Mouse (Mus musculus) embryonic facial prominence, embryonic 10.5 days (tissue): Measurements from ENCODE around the gene Tmem204. TPM values are rescaled to one million over a fixed set of nuclear protein-coding genes. Genes with fewer than 3 reads are reported as not detected.

ENCODE experiments used
- DNase-seq: peaks from one replicate; pipeline ENCODE4 v3.0.0-alpha.2; 2017; ENCODE audit warnings: low spot score
- H3K27ac ChIP-seq: fragments of 300-500 bp; sonication (generic); replicated peaks from 2 replicates; pipeline ENCODE4 v1.5.1; 2016; ENCODE audit warnings: mild to moderate bottlenecking
- H3K27me3 ChIP-seq: fragments of 300-500 bp; sonication (generic); replicated peaks from 2 replicates; pipeline ENCODE4 v1.6.1; 2016; ENCODE audit warnings: low read depth, mild to moderate bottlenecking; ENCODE audit not compliant: poor library complexity, severe bottlenecking
- H3K36me3 ChIP-seq: fragments of 300-500 bp; sonication (generic); replicated peaks from 2 replicates; pipeline ENCODE4 v1.6.1; 2016; ENCODE audit warnings: mild to moderate bottlenecking, moderate library complexity
- H3K4me1 ChIP-seq: fragments of 300-500 bp; sonication (generic); 2 replicates; pipeline ENCODE4 v1.6.1; 2016
- H3K4me3 ChIP-seq: fragments of 300-500 bp; sonication (generic); 2 replicates; pipeline ENCODE4 v1.5.1; 2016; ENCODE audit warnings: mild to moderate bottlenecking, moderate library complexity
- H3K9me3 ChIP-seq: fragments of 300-500 bp; sonication (generic); 2 replicates; pipeline ENCODE4 v1.6.1; 2016; ENCODE audit warnings: mild to moderate bottlenecking
- WGBS: fragments of 180-500 bp; shearing (Covaris S2); methylation state at CpG from one replicate; pipeline ENCODE4 v1.1.7; 2016; 5-methylcytosine and 5-hydroxymethylcytosine counted together
- polyA plus RNA-seq: library from polyadenylated mRNA; unstranded; fragments of >200 nt; fragmentation: Nextera tagmentation; extraction: Ambion mirVana; gene quantifications from 2 replicates; pipeline ENCODE4 v1.2.1, GENCODE M21; 2016

Gene Tmem204
- polyA plus RNA-seq, 1 experiment from 2014 or later, result 10.6 TPM

DNA sequence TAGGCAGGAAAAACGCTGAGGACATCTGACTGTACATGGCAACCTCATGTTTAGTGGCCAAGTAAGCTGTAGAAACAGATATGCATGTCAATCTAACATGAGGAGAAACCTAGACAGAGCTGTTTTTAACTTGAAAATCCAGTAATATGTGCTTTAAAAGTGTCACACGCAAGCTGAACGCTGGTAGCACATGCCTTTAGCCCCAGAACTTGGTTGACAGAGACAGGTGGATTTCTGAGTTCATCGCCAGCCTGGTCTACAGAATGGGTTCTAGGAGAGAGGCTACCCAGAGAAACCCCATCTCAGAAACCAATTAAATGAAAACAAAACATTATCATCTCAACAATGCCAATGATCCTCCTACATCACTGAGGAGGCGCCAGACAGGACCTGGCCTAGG, 27.8 kb upstream of the Tmem204 start:
- no peaks in the 10 kb centered on the region for H3K9me3 ChIP-seq
- peaks cover 81% of the 10 kb centered on the region for H3K36me3 ChIP-seq
- no peak for DNase-seq
- 90% methylated on average over 5 of the region's 5 CpGs for WGBS
- H3K27me3 ChIP-seq, result no peaks in the 10 kb centered on the region
- peaks cover 20% of the 10 kb centered on the region for H3K4me1 ChIP-seq
- no peak overlapping the region for H3K4me3 ChIP-seq
- no peak overlapping the region for H3K27ac ChIP-seq

DNA sequence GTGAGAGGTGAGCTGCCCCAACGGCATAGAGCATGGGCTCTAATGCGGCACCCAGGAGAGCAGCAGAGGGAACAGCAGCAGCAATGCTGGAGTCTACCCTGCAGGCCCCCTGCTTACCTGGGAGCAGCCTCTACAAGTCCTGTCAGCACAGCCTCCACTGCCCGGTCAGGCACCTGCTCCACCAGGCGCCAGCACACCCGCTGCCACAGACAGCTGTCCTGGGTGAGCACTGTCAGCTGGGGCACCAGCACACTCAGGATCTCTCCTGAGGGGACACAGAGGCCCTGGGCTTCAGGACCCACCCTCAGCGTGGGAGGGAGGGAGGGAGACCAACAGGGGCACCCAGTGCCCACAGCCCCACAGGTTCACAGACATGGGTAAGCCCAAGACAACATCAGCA, 27.2 kb upstream of the Tmem204 start:
- H3K27me3 ChIP-seq, result no peaks in the 10 kb centered on the region
- peaks cover 87% of the 10 kb centered on the region for H3K36me3 ChIP-seq
- 91% methylated on average over 6 of the region's 6 CpGs for WGBS
- no peak for DNase-seq
- H3K4me3 ChIP-seq, result no peak overlapping the region
- H3K27ac ChIP-seq, result no peak overlapping the region
- H3K4me1 ChIP-seq, result peaks cover 14% of the 10 kb centered on the region
- no peaks in the 10 kb centered on the region for H3K9me3 ChIP-seq

DNA sequence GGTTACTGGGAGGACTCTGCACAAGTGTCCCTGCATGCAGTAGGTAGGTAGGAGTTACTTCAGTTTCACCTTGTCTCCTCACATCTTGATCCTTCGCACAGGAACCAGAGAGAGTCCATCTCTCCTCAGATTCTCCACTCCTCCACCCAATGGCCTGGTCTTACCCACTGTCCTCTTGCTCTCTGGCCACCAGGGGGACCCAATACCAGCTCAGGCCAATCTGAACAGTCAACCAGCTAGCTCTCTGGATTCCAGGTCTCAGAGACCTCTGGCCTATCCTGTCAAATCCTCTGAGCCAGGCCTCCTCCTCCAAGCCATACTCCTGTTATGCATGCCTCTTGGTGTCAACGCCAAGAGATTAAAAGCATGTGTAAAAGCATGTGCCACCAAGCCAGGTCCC, 26.2 kb upstream of the Tmem204 start:
- peak; percentile 55 for DNase-seq
- Histone ChIP-seq H3K9me3 (no peaks in the 10 kb centered on the region), H3K36me3 (peaks cover 97% of the 10 kb centered on the region), H3K4me1 (peaks cover 4% of the 10 kb centered on the region), H3K27me3 (no peaks in the 10 kb centered on the region), H3K27ac (no peak overlapping the region), H3K4me3 (no peak overlapping the region)
- WGBS, result 83% methylated on average over 2 of the region's 2 CpGs

DNA sequence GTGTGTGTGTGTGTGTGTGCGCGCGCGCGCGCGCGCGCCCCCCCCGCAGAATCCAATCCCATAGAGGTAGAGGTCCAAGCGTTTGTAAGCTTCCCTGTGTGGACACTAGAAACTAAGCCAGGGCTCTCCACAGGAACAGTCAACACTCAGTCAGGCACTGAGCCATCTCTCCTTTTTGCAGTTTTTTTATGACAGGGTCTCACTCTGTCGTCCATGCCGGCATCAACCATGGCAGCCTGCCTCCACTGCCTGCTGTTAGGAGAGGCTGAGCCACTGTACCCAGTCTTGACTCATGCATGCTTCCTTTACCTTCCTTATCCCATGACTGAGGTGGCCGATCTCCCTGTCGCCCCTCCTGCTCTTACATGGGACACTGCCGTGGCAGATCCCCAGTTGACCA, 24.4 kb upstream of the Tmem204 start:
- Histone ChIP-seq H3K36me3 (peaks cover 99% of the 10 kb centered on the region), H3K4me3 (no peak overlapping the region)

DNA sequence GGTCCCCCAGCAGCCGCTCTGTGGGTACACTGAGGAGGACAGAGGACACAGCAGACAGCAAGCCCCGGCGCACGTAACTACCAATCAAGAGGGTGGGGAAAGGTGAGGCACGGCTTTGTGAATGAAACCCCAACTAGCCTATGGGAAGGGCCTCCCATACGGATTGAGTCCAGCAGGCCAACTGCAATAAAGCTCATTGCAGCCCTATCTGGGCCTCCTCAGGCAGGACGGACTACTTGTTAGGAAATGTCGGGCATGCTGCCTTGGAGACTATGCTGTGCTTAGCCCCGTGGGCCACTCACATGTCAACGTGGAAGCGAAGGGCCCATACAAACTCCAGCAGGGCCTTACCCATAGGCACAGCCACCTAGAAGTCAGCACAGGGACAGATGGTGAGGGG, 17.9 kb upstream of the Tmem204 start:
- H3K27me3 ChIP-seq, result no peaks in the 10 kb centered on the region
- no peak overlapping the region for H3K27ac ChIP-seq
- H3K9me3 ChIP-seq, result no peaks in the 10 kb centered on the region
- WGBS, result 93% methylated on average over 11 of the region's 11 CpGs
- H3K4me1 ChIP-seq, result no peaks in the 10 kb centered on the region
- H3K36me3 ChIP-seq, result peaks cover 95% of the 10 kb centered on the region
- no peak overlapping the region for H3K4me3 ChIP-seq
- no peak for DNase-seq

More for the DNA sequence above, 24.4 kb upstream of the Tmem204 start:
- Histone ChIP-seq H3K4me1 (no peaks in the 10 kb centered on the region), H3K27ac (no peak overlapping the region), H3K27me3 (no peaks in the 10 kb centered on the region), H3K9me3 (no peaks in the 10 kb centered on the region)
- DNase-seq, result no peak
- whole genome bisulfite sequencing, result 96% methylated on average over 16 of the region's 16 CpGs

DNA sequence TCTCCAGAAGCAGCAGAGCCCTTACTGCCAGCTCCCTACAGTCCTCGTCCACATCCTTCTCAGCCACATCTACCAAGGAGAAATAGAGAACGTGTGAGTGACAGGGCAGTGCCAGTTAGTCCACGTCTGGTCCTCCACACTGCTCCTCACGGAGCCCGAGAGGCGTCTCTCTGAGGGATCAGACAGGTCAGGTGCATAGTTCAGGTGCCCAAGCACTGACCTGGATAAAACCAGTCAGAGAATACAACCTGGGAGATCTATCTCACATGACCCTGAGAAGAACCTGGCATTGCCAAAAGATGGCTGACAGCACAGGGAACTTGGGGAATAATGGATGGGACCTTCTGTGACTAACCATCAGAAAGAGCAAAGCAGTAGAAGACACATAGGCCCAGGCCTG, 16.7 kb upstream of the Tmem204 start:
- Histone ChIP-seq H3K4me1 (no peaks in the 10 kb centered on the region), H3K27me3 (no peaks in the 10 kb centered on the region), H3K9me3 (no peaks in the 10 kb centered on the region), H3K4me3 (no peak overlapping the region), H3K27ac (no peak overlapping the region), H3K36me3 (peaks cover 90% of the 10 kb centered on the region)
- DNase-seq, result no peak
- WGBS, result 95% methylated on average over 6 of the region's 6 CpGs

DNA sequence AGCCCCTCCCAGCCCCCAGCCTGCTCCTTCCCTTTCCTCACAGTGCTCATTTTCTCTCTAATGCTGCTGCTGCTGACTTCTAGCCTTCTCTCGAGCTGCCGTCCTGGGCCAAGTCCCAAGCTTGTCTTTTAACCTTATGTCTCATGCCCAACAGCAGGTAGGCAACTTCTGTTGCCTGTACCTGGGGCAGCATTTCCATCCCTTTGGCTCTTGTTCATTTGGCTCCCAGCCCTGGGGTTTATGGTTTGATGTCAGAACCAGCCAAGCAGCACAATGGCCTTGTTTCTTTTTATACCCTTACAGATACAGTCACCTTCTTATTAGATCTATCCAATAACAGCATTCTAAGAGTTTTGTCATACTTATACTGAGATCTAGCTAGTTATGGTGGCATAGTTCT, 12.8 kb upstream of the Tmem204 start:
- Histone ChIP-seq H3K4me1 (no peaks in the 10 kb centered on the region), H3K36me3 (peaks cover 86% of the 10 kb centered on the region), H3K4me3 (no peak overlapping the region), H3K9me3 (no peaks in the 10 kb centered on the region), H3K27ac (no peak overlapping the region), H3K27me3 (no peaks in the 10 kb centered on the region)
- no peak for DNase-seq
- 92% methylated on average over 2 of the region's 2 CpGs for WGBS

DNA sequence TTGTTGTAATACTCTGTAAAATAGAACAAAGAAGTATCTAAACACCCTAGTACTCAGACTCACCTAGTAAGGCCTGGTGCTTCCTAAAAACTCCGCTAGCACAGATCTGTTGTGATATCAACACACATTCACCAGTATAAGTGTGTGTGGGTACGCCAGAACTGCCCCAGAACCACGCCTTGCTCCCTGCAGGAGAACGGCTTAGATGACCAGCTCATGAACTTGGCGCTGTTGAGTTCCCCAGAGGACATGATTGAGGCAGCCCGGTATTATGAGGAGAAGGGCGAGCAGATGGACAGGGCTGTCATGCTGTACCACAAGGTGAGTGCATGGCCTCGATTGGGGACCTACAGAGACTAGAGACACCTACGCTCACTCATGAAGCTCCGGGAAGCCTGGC, 7.1 kb upstream of the Tmem204 start:
- Histone ChIP-seq H3K4me1 (peaks cover 7% of the 10 kb centered on the region; the same call in 1 of the 2 replicates), H3K9me3 (no peaks in the 10 kb centered on the region), H3K27ac (no peak overlapping the region), H3K36me3 (peaks cover 77% of the 10 kb centered on the region), H3K27me3 (no peaks in the 10 kb centered on the region), H3K4me3 (no peak overlapping the region)
- DNase-seq, result no peak
- 93% methylated on average over 10 of the region's 10 CpGs for WGBS

DNA sequence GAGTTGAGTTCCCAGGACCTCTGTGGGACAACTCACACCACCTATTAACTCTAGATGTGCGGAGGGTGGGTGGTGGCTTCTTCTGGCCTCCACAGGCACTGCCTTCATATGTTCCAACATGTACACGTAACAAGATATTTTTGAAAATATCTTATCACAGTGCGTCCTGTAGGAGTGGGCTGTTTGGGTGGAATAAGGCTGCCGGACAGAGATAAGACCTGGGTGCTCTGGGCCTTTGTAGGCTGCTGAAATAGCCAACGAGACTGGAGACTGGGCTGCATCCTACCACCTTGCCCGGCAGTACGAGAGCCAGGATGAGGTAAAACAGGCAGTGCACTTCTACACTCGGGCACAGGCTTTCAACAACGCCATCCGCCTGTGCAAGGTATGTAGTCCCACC, 5.8 kb upstream of the Tmem204 start:
- Histone ChIP-seq H3K27ac (no peak overlapping the region), H3K4me3 (no peak overlapping the region), H3K4me1 (peaks cover 20% of the 10 kb centered on the region), H3K9me3 (no peaks in the 10 kb centered on the region), H3K36me3 (peaks cover 64% of the 10 kb centered on the region), H3K27me3 (no peaks in the 10 kb centered on the region)
- WGBS, result 93% methylated on average over 10 of the region's 10 CpGs
- no peak for DNase-seq

DNA sequence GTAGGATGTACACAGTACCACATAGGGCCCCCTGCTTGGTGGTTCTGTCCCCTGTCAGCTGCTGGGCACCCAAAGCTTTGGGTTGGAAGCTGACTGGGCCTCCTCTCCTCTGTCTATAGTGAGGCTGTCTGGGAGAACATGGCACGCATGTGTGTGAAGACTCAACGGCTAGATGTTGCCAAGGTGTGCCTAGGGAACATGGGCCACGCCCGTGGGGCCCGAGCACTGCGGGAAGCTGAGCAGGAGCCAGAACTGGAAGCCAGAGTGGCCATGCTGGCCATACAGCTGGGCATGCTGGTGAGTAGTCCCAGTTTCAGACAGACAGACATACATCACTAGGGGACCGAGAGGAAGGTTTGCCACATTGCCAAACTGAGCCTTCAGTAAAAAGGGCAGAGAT, 3.3 kb upstream of the Tmem204 start:
- Histone ChIP-seq H3K27ac (no peak overlapping the region), H3K9me3 (no peaks in the 10 kb centered on the region), H3K36me3 (peaks cover 43% of the 10 kb centered on the region), H3K27me3 (no peaks in the 10 kb centered on the region), H3K4me3 (no peak overlapping the region), H3K4me1 (peaks cover 43% of the 10 kb centered on the region)
- 88% methylated on average over 7 of the region's 7 CpGs for WGBS
- no peak for DNase-seq

DNA sequence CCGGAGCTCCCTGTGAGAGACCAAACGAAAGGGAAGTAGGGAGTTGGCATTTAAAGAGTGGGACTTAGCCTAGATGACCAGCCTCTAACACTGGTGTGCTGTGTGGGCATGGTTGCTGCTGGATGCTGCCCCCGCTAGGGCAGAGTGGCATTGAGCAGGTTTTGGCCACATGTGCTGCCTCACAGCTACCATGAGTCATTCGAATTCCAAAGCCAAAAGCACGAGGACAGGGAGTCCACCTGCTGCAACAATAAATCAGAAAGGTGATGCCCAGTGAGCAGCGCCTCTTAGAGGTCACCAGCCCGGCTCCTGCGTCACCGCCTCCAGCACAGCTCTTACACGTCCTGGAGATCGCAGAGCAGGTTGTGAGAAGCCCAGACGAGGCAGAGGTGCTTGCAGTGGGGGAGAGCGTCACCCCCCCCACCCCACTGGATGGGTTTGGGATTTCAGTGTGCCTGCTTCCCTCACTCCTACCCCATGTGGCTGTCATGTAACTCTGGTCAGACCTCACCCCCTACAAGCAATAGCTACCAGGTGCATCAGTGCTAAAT, 1.5 kb upstream of the Tmem204 start:
- Histone ChIP-seq H3K9me3 (no peaks in the 10 kb centered on the region), H3K36me3 (peaks cover 40% of the 10 kb centered on the region), H3K27ac (peak overlapping the region; percentile 91), H3K4me1 (peaks cover 59% of the 10 kb centered on the region), H3K27me3 (no peaks in the 10 kb centered on the region), H3K4me3 (no peak overlapping the region)
- no peak for DNase-seq
- WGBS, result 84% methylated on average over 13 of the region's 13 CpGs

DNA sequence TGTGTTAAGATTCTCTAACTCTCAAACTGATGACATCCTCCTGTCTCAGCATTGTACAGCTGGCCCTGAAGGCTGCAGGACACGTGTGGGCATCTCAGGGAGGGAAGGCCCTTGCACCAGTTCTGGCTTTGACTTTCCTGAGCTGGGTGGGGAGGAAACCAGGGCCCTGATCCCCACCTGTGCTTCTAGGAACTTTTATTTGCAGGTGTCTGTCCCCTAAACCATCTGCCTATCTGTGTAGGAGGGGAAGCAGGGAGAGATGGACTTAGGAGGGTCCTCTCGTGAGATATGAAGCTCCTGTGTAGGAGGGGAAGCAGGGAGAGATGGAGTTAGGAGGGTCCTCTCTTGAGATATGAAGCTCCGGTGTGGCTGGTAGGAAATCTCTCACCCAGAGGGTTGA, 504 bp downstream of the Tmem204 start:
- H3K4me1 ChIP-seq, result peaks cover 59% of the 10 kb centered on the region
- H3K27ac ChIP-seq, result peak overlapping the region; percentile 91
- H3K36me3 ChIP-seq, result peaks cover 23% of the 10 kb centered on the region
- no peaks in the 10 kb centered on the region for H3K27me3 ChIP-seq
- WGBS, result 45% methylated on average over 3 of the region's 3 CpGs
- no peaks in the 10 kb centered on the region for H3K9me3 ChIP-seq
- H3K4me3 ChIP-seq, result 0 out of 2 replicates have a peak overlapping the region, but pooled peaks have one; percentile 11
- DNase-seq, result no peak

DNA sequence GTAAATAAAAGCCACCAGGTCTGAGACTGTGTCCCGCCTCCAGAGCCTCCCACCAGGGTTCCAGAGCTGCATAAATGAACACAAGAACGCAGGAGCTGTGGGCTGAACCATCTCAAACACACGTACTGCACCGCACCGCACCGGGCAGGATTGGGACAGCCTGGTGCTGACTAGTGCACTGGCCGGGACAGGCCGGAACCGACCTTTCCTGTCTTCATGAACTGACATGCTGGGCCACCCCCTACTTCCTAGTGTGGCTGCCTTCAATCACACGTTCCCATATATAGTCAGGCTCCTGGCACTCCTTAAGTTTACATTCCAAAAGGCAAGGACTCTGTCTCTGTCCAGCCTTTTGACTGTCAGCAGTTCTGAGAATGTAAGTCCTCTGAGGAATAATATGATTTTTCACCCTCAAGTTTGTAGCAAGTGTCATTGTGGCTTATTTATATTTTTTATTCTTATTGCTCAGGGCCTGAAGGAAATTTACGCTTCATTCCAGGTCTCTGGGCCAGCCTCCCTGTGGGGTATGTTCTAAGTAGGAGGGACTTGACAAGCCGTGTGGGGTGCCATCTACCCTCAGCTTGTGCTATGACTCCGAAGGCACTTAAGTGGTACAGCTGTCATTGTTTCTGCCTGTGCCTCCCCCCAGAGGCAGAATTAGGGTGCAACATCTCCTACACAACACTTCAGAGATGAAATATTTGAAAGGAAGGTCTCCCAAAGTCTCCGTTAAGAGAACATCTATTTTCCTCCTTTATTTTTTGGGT, 1.1 kb downstream of the Tmem204 start:
- DNase-seq, result peak; percentile 24
- 68% methylated on average over 14 of the region's 14 CpGs for WGBS
- peak overlapping the region; percentile 91 for H3K27ac ChIP-seq
- H3K4me3 ChIP-seq, result no peak overlapping the region
- H3K4me1 ChIP-seq, result peaks cover 59% of the 10 kb centered on the region
- no peaks in the 10 kb centered on the region for H3K9me3 ChIP-seq
- H3K27me3 ChIP-seq, result no peaks in the 10 kb centered on the region
- H3K36me3 ChIP-seq, result peaks cover 22% of the 10 kb centered on the region
